Comparison of ENCODE assay signal across 22 mouse cellular contexts in genomic region chr5:36883516-36883915, GRCm38 (mm10). TPM values are rescaled to one million over a fixed set of nuclear protein-coding genes. Genes with fewer than 3 reads are reported as not detected.
DNase-seq lines count a peak whose midpoint lies in the region; ATAC-seq and TF ChIP-seq lines count a peak whose summit lies in the region.
"Had no signal": no experiment of that assay in that cellular context is flagged by ENCODE, and none has a peak within 500 bp of the region (broad histone marks: within the 10 kb centered on the region; RNA-seq: fewer than 3 reads in every experiment).

No protein-coding gene starts in this region.

- peak overlapping the region; percentile 32; the same call in 1 of the 2 replicates for H3K27ac ChIP-seq in left cerebral cortex, adult 2 months
- H3K27ac ChIP-seq in neural tube, embryonic 12.5 days = no peak overlapping the region; the same call in 1 of the 2 replicates
- H3K27ac ChIP-seq: embryonic facial prominence, embryonic 15.5 days; forebrain, embryonic 10.5 days; heart, embryonic 13.5 days; hindbrain, embryonic 14.5 days had no signal

- DNase-seq in cerebellum, postnatal 10 days = peak; percentile 50 to 64
- DNase-seq in cerebellum, adult 9-11 months = no peak
- no peak for DNase-seq in left cerebral cortex, adult 2 months (ENCODE audit: extremely low spot score in 1 of 2, low spot score in 2 of 2)
- no peak for DNase-seq in left cerebral cortex, adult 9 months (ENCODE audit: low spot score in 2 of 2)
- DNase-seq in neural tube, embryonic 10.5 days (ENCODE audit: extremely low spot score, low spot score) = no peak
- DNase-seq: adrenal gland, adult 2 months; adrenal gland, postnatal 25 days; cerebellum, adult 9-10 months; gastrocnemius, postnatal 36 days; heart, adult 11 months; heart, postnatal 36 days had no signal

- peaks cover 31% of the 10 kb centered on the region for H3K4me1 ChIP-seq in neural tube, embryonic 12.5 days
- H3K4me1 ChIP-seq: embryonic facial prominence, embryonic 15.5 days had no signal

- no peaks in the 10 kb centered on the region for H3K36me3 ChIP-seq in neural tube, embryonic 12.5 days
- H3K36me3 ChIP-seq: embryonic facial prominence, embryonic 15.5 days; forebrain, embryonic 10.5 days; heart, embryonic 13.5 days had no signal

- 48% methylated on average over 12 of the region's 12 CpGs for WGBS in neural tube, embryonic 12.5 days

- no peak overlapping the region for H3K4me2 ChIP-seq in neural tube, embryonic 12.5 days (replicated peaks)
- H3K4me2 ChIP-seq: embryonic facial prominence, embryonic 15.5 days; heart, embryonic 13.5 days; hindbrain, embryonic 14.5 days had no signal

- no peak overlapping the region for H3K4me3 ChIP-seq in left cerebral cortex, adult 2 months
- no peak overlapping the region for H3K4me3 ChIP-seq in neural tube, embryonic 12.5 days
- H3K4me3 ChIP-seq: embryonic facial prominence, embryonic 15.5 days; erythroblast, embryonic 14.5 days; forebrain, embryonic 10.5 days; heart, embryonic 13.5 days had no signal

- intact Hi-C loops in left cerebral cortex, adult 2 months (cut with DNase I) = no loop called here

- H3K27me3 ChIP-seq in neural tube, embryonic 12.5 days (replicated peaks) = no peaks in the 10 kb centered on the region
- H3K27me3 ChIP-seq: embryonic facial prominence, embryonic 15.5 days had no signal

- H3K9me3 ChIP-seq in neural tube, embryonic 12.5 days = no peaks in the 10 kb centered on the region
- H3K9me3 ChIP-seq: embryonic facial prominence, embryonic 15.5 days; forebrain, embryonic 10.5 days; heart, embryonic 13.5 days had no signal

- no peak for TF ChIP-seq CTCF in left cerebral cortex, adult 2 months (IDR thresholded peaks at IDR 0.05)

- peak; percentile 37; the same call in 1 of the 2 replicates for ATAC-seq in neural tube, embryonic 12.5 days (ENCODE audit: low FRiP score, low read depth)
- ATAC-seq in activated CD4-positive, CD25-positive, alpha-beta regulatory T cell, adult 4 months = no peak
- ATAC-seq: forebrain, embryonic 14.5 days had no signal

- no peak overlapping the region for H3K9ac ChIP-seq in neural tube, embryonic 12.5 days
- H3K9ac ChIP-seq: embryonic facial prominence, embryonic 15.5 days; heart, embryonic 13.5 days; hindbrain, embryonic 14.5 days had no signal

RNA-seq across cellular contexts. Expression of gene Ppp2r2c, which starts 15.2 kb away (rescaled TPM):
- total RNA-seq in left cerebral cortex, adult 2 months (2021) = 100 to 1,000 TPM; 448 to 462 TPM
- polyA plus RNA-seq in neural tube, embryonic 12.5 days (2016; fragmentation: Nextera tagmentation; extraction: Ambion mirVana) = 27.1 and 27.8 TPM in 2 replicates
- polyA plus RNA-seq in activated CD4-positive, CD25-positive, alpha-beta regulatory T cell, adult 4 months (2017; shearing (Covaris generic)) = not detected
- total RNA-seq: MEL had no signal
- polyA plus RNA-seq: C2C12; erythroblast, embryonic 14.5 days; heart, postnatal 0 days had no signal

RNA-seq across cellular contexts. Expression of gene Man2b2, which starts 53.1 kb away (rescaled TPM):
- 10 to 100 TPM; 25.3 to 25.8 TPM for total RNA-seq in left cerebral cortex, adult 2 months (2021)
- 11.5 and 14.2 TPM in 2 replicates for polyA plus RNA-seq in neural tube, embryonic 12.5 days (2016; fragmentation: Nextera tagmentation; extraction: Ambion mirVana)
- 10 to 100 TPM; 18.0 to 28.5 TPM for polyA plus RNA-seq in activated CD4-positive, CD25-positive, alpha-beta regulatory T cell, adult 4 months (2017; shearing (Covaris generic))

Comparison
In these comparisons a context has a peak if more than half of its experiments do, and no peak if none do; other contexts are left out.
1. DNase-seq: peak in cerebellum, postnatal 10 days (2 of 2); none in cerebellum, adult 9-11 months (single experiment), left cerebral cortex, adult 2 months (0 of 2), left cerebral cortex, adult 9 months (0 of 2) and neural tube, embryonic 10.5 days (single experiment).
2. RNA of gene Ppp2r2c, which starts 15.2 kb away (polyA plus RNA-seq): 27.1 to 27.8 TPM in neural tube, embryonic 12.5 days; not detected in activated CD4-positive, CD25-positive, alpha-beta regulatory T cell, adult 4 months; every median in the first group is over 10 times any median in the second.